Mouse (Mus musculus): ENCODE measurements around the gene Pacs2. TPM values are rescaled to one million over a fixed set of nuclear protein-coding genes. Genes with fewer than 3 reads are reported as not detected.

Gene Pacs2
- polyA plus RNA-seq, 1 experiment from 2014 or later = 24.7 TPM

DNA sequence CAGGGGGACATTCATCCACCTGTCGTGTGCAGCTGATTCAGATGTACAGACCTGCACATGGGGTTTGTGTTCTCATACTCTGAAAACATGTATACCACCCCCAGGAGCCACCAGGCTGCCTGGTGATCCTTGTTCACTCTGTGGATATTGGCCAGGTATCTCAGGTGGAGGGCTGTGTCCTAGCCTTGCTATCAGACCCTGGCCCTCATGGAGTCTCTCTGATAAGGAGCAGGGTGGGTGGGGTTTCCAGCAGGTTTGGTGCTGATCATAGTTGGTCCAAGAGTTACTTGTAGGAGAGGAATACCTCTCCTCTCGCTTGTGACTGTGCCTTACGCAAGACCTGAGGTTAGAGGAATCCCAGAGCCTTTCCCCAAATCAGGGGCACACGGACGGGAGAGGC lies 45.9 kb downstream of the Pacs2 start:
- H3K36me3 ChIP-seq (ENCODE audit: control insufficient read depth, insufficient read depth, low read length) = peaks cover 2% of the 10 kb centered on the region; the same call in 1 of the 2 replicates
- no peak for ATAC-seq (replicated peaks; ENCODE audit: low FRiP score)
- no peak overlapping the region for H3K4me3 ChIP-seq (ENCODE audit: low read depth, low read length)
- H3K4me2 ChIP-seq (ENCODE audit: low read depth, low read length, severe bottlenecking) = no peak overlapping the region
- H3K9ac ChIP-seq (ENCODE audit: low read length) = no peak overlapping the region
- no peaks in the 10 kb centered on the region for H3K4me1 ChIP-seq (replicated peaks; ENCODE audit: control insufficient read depth, insufficient read depth, low read length)
- no peak for DNase-seq (ENCODE audit: low spot score)
- no peaks in the 10 kb centered on the region for H3K27me3 ChIP-seq (ENCODE audit: control insufficient read depth, insufficient read depth, low read length)
- 93% methylated on average over 5 of the region's 5 CpGs for WGBS
- H3K27ac ChIP-seq (ENCODE audit: low read depth, low read length) = no peak overlapping the region
- H3K9me3 ChIP-seq (ENCODE audit: control insufficient read depth, low read length) = no peaks in the 10 kb centered on the region

DNA sequence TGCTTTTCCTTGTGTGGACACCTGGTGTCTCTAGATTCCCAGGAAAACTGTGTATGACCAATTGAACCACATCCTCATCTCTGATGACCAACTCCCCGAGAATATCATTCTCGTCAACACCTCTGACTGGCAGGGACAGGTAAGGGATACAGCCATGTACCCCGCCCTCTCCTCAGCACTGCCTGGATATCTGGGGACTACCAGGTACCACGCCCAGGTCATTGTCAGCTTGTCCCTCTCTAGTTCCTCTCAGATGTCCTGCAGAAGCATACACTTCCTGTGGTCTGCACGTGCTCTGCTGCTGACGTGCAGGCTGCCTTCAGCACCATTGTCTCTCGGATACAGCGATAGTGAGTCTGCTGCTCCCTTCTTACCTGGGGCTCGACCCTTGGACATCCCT lies 47.3 kb downstream of the Pacs2 start:
- ATAC-seq (replicated peaks; ENCODE audit: low FRiP score) (no peak), DNase-seq (ENCODE audit: low spot score) (no peak)
- no peak overlapping the region for H3K27ac ChIP-seq (ENCODE audit: low read depth, low read length)
- peaks cover 2% of the 10 kb centered on the region; the same call in 1 of the 2 replicates for H3K36me3 ChIP-seq (ENCODE audit: control insufficient read depth, insufficient read depth, low read length)
- H3K4me3 ChIP-seq (ENCODE audit: low read depth, low read length) = no peak overlapping the region
- H3K4me1 ChIP-seq (replicated peaks; ENCODE audit: control insufficient read depth, insufficient read depth, low read length) = no peaks in the 10 kb centered on the region
- no peak overlapping the region for H3K4me2 ChIP-seq (ENCODE audit: low read depth, low read length, severe bottlenecking)
- 93% methylated on average over 9 of the region's 9 CpGs for WGBS
- H3K27me3 ChIP-seq (ENCODE audit: control insufficient read depth, insufficient read depth, low read length) = no peaks in the 10 kb centered on the region
- H3K9ac ChIP-seq (ENCODE audit: low read length) = no peak overlapping the region
- H3K9me3 ChIP-seq (ENCODE audit: control insufficient read depth, low read length) = no peaks in the 10 kb centered on the region

DNA sequence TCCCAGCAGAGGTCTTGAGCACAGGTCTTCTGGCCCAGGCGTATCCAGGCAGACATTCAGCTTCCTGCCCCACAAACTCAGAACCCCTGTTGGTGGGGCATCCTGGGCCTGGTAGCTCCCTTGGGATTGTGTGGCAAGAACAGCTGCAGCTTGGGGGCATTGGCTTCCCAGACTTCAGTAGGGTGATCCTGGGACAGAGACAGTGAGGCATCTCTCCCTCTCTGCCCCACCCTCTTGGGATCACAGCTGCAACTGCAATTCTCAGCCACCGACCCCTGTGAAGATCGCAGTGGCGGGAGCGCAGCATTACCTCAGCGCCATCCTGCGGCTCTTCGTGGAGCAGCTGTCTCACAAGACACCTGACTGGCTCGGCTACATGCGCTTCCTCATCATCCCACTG lies 47.9 kb downstream of the Pacs2 start:
- H3K4me1 ChIP-seq (replicated peaks; ENCODE audit: control insufficient read depth, insufficient read depth, low read length) = no peaks in the 10 kb centered on the region
- DNase-seq (ENCODE audit: low spot score) (no peak), ATAC-seq (replicated peaks; ENCODE audit: low FRiP score) (no peak)
- no peak overlapping the region for H3K27ac ChIP-seq (ENCODE audit: low read depth, low read length)
- no peaks in the 10 kb centered on the region for H3K9me3 ChIP-seq (ENCODE audit: control insufficient read depth, low read length)
- no peak overlapping the region for H3K4me2 ChIP-seq (ENCODE audit: low read depth, low read length, severe bottlenecking)
- H3K9ac ChIP-seq (ENCODE audit: low read length) = no peak overlapping the region
- WGBS = 88% methylated on average over 10 of the region's 10 CpGs
- no peaks in the 10 kb centered on the region for H3K27me3 ChIP-seq (ENCODE audit: control insufficient read depth, insufficient read depth, low read length)
- peaks cover 4% of the 10 kb centered on the region; the same call in 1 of the 2 replicates for H3K36me3 ChIP-seq (ENCODE audit: control insufficient read depth, insufficient read depth, low read length)
- no peak overlapping the region for H3K4me3 ChIP-seq (ENCODE audit: low read depth, low read length)

DNA sequence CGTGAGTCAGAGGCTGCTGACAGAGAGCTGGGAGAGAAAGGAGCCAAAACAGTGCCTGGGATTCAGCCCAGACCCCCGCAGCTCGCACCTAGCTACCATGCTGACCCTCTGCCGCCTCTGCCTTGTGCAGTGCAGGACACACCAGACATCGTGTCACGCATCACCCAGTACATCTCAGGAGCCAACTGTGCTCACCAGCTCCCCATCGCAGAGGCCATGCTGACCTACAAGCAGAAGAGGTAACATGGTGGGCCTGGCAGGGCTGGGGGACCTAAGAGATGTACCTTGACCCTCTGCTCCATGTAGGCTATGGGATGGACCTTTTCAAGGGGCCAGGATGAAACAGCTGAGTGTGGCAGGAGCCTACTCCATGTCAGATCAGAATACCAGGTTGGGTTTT lies 49.4 kb downstream of the Pacs2 start:
- H3K27me3 ChIP-seq (ENCODE audit: control insufficient read depth, insufficient read depth, low read length) = no peaks in the 10 kb centered on the region
- DNase-seq (ENCODE audit: low spot score) = no peak
- H3K9me3 ChIP-seq (ENCODE audit: control insufficient read depth, low read length) = no peaks in the 10 kb centered on the region
- ATAC-seq (replicated peaks; ENCODE audit: low FRiP score) = no peak
- H3K4me3 ChIP-seq (ENCODE audit: low read depth, low read length) = no peak overlapping the region
- WGBS = 95% methylated on average over 7 of the region's 7 CpGs
- H3K27ac ChIP-seq (ENCODE audit: low read depth, low read length) = no peak overlapping the region
- no peak overlapping the region for H3K9ac ChIP-seq (ENCODE audit: low read length)
- no peak overlapping the region for H3K4me2 ChIP-seq (ENCODE audit: low read depth, low read length, severe bottlenecking)
- H3K4me1 ChIP-seq (replicated peaks; ENCODE audit: control insufficient read depth, insufficient read depth, low read length) = no peaks in the 10 kb centered on the region
- H3K36me3 ChIP-seq (ENCODE audit: control insufficient read depth, insufficient read depth, low read length) = peaks cover 4% of the 10 kb centered on the region; the same call in 1 of the 2 replicates

DNA sequence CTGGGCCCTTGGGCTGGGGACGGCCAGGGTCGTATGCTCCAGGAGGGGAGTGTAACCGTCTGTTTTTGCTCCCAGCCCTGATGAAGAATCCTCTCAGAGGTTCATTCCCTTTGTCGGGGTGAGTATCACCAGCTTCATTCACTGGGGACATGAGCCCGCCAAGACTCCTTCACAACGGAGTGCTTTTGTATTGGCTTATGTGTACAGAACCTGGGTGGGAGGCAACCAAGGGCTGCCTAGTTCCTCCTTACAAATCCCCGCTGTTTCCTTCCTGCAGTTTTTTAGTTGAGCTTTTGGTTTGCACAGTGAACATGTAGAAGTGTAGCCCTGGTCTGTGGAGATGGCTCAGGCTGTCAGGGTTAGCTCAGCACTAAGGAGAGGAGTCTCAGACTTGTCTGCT lies 53.7 kb downstream of the Pacs2 start:
- ATAC-seq (replicated peaks; ENCODE audit: low FRiP score) (no peak), DNase-seq (ENCODE audit: low spot score) (no peak)
- H3K9me3 ChIP-seq (ENCODE audit: control insufficient read depth, low read length) = no peaks in the 10 kb centered on the region
- 87% methylated on average over 7 of the region's 7 CpGs for WGBS
- H3K4me1 ChIP-seq (replicated peaks; ENCODE audit: control insufficient read depth, insufficient read depth, low read length) = no peaks in the 10 kb centered on the region
- H3K9ac ChIP-seq (ENCODE audit: low read length) = no peak overlapping the region
- H3K4me2 ChIP-seq (ENCODE audit: low read depth, low read length, severe bottlenecking) = no peak overlapping the region
- H3K4me3 ChIP-seq (ENCODE audit: low read depth, low read length) = no peak overlapping the region
- H3K27ac ChIP-seq (ENCODE audit: low read depth, low read length) = no peak overlapping the region
- peaks cover 2% of the 10 kb centered on the region; the same call in 1 of the 2 replicates for H3K36me3 ChIP-seq (ENCODE audit: control insufficient read depth, insufficient read depth, low read length)
- no peaks in the 10 kb centered on the region for H3K27me3 ChIP-seq (ENCODE audit: control insufficient read depth, insufficient read depth, low read length)

DNA sequence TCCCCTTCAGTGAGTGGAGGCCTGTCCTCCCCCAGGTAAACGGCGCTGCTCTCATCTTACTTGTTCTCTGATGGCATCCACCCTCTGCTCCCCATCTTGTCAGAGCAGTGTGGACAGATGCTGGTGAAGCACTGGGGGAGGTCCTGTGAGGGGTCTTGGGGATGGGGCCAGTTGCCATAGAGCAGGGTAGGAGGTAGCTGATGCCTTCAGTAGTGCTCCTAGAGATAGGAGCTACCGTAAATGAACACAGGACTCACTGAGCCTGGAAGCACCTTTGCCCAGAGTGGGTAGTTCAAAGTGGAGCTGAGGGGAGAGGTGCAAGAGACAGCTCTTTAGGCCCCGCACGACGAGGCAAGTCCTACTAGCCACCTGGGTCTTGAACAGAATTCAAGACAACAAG lies 55.1 kb downstream of the Pacs2 start:
- WGBS = 97% methylated on average over 6 of the region's 6 CpGs
- Histone ChIP-seq H3K27me3 (ENCODE audit: control insufficient read depth, insufficient read depth, low read length) (no peaks in the 10 kb centered on the region), H3K4me1 (replicated peaks; ENCODE audit: control insufficient read depth, insufficient read depth, low read length) (peaks cover 3% of the 10 kb centered on the region; the same call in 1 of the 2 replicates), H3K36me3 (ENCODE audit: control insufficient read depth, insufficient read depth, low read length) (peaks cover 2% of the 10 kb centered on the region; the same call in 1 of the 2 replicates), H3K4me3 (ENCODE audit: low read depth, low read length) (no peak overlapping the region), H3K9ac (ENCODE audit: low read length) (no peak overlapping the region), H3K27ac (ENCODE audit: low read depth, low read length) (no peak overlapping the region), H3K4me2 (ENCODE audit: low read depth, low read length, severe bottlenecking) (no peak overlapping the region), H3K9me3 (ENCODE audit: control insufficient read depth, low read length) (no peaks in the 10 kb centered on the region)
- no peak for ATAC-seq (replicated peaks; ENCODE audit: low FRiP score)
- DNase-seq (ENCODE audit: low spot score) = no peak

DNA sequence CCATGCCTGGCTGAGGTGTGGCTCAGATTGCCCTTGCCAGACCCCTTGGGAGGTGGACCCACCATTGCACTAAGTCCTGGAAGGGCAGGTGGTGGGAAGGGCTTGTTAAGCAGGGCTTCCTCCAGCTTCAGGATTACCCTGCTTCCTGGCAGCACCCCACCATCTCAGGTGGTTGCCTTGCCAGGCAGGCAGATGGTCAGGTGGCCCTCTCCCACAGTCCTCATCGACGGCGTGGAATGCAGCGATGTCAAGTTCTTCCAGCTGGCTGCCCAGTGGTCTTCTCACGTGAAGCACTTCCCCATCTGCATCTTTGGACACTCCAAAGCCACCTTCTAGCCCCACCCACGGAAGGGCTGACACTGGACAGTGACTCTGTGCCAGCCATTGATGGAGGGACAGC lies 57.0 kb downstream of the Pacs2 start:
- no peak overlapping the region for H3K27ac ChIP-seq (ENCODE audit: low read depth, low read length)
- peaks cover 12% of the 10 kb centered on the region for H3K4me1 ChIP-seq (replicated peaks; ENCODE audit: control insufficient read depth, insufficient read depth, low read length)
- DNase-seq (ENCODE audit: low spot score) (no peak), ATAC-seq (replicated peaks; ENCODE audit: low FRiP score) (no peak)
- WGBS = 94% methylated on average over 6 of the region's 6 CpGs
- H3K4me3 ChIP-seq (ENCODE audit: low read depth, low read length) = no peak overlapping the region
- no peak overlapping the region for H3K9ac ChIP-seq (ENCODE audit: low read length)
- H3K4me2 ChIP-seq (ENCODE audit: low read depth, low read length, severe bottlenecking) = no peak overlapping the region
- no peaks in the 10 kb centered on the region for H3K9me3 ChIP-seq (ENCODE audit: control insufficient read depth, low read length)
- peaks cover 2% of the 10 kb centered on the region; the same call in 1 of the 2 replicates for H3K36me3 ChIP-seq (ENCODE audit: control insufficient read depth, insufficient read depth, low read length)
- H3K27me3 ChIP-seq (ENCODE audit: control insufficient read depth, insufficient read depth, low read length) = no peaks in the 10 kb centered on the region

DNA sequence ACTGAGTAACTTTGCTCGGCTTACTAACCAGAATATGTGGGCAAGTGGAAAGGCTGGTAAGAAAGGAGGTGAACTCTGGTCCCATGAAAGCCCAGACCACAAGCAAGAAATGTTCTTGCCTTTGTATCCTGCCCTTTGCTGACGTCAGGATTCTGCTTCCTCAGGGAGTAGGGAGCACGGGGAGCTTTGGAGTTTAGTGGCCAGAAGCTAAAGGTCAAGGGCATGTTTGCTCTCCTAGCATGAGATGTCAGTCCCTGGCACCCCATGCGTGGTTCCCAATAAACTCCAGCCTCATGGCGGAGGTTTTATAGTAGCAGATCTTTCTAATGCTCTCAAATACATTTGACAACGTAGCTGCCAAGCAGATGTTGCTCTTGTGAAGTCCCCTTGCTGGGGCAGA lies 57.5 kb downstream of the Pacs2 start:
- Histone ChIP-seq H3K9me3 (ENCODE audit: control insufficient read depth, low read length) (no peaks in the 10 kb centered on the region), H3K27me3 (ENCODE audit: control insufficient read depth, insufficient read depth, low read length) (no peaks in the 10 kb centered on the region), H3K27ac (ENCODE audit: low read depth, low read length) (no peak overlapping the region), H3K4me1 (replicated peaks; ENCODE audit: control insufficient read depth, insufficient read depth, low read length) (peaks cover 12% of the 10 kb centered on the region), H3K36me3 (ENCODE audit: control insufficient read depth, insufficient read depth, low read length) (no peaks in the 10 kb centered on the region; the same call in 1 of the 2 replicates), H3K9ac (ENCODE audit: low read length) (no peak overlapping the region), H3K4me2 (ENCODE audit: low read depth, low read length, severe bottlenecking) (no peak overlapping the region), H3K4me3 (ENCODE audit: low read depth, low read length) (no peak overlapping the region)
- ATAC-seq (replicated peaks; ENCODE audit: low FRiP score) = no peak
- 89% methylated on average over 6 of the region's 6 CpGs for WGBS
- DNase-seq (ENCODE audit: low spot score) = no peak

Measured in forebrain, embryonic 11.5 days (tissue).